Mouse (Mus musculus) heart, embryonic 10.5 days (tissue): Measurements from ENCODE around the gene Trmt1. TPM values are rescaled to one million over a fixed set of nuclear protein-coding genes. Genes with fewer than 3 reads are reported as not detected.
A peak's percentile ranks its signal among the peaks of the same experiment; 100 is the strongest.

ENCODE experiments used
- DNase-seq: peaks from one replicate; pipeline ENCODE4 v3.0.0-alpha.2; 2017; ENCODE audit warnings: low spot score
- H3K27ac ChIP-seq: fragments of 300-500 bp; sonication (generic); 2 replicates; pipeline ENCODE4 v1.5.1; 2016; ENCODE audit warnings: mild to moderate bottlenecking
- H3K27me3 ChIP-seq: fragments of 300-500 bp; sonication (generic); 2 replicates; pipeline ENCODE4 v1.6.1; 2016; ENCODE audit warnings: mild to moderate bottlenecking; ENCODE audit not compliant: poor library complexity, insufficient read depth, severe bottlenecking
- H3K36me3 ChIP-seq: fragments of 300-500 bp; sonication (generic); 2 replicates; pipeline ENCODE4 v1.6.1; 2016; ENCODE audit warnings: mild to moderate bottlenecking, moderate library complexity
- H3K4me1 ChIP-seq: fragments of 300-500 bp; sonication (generic); 2 replicates; pipeline ENCODE4 v1.6.1; 2016; ENCODE audit warnings: mild to moderate bottlenecking
- H3K4me3 ChIP-seq: fragments of 300-500 bp; sonication (generic); 2 replicates; pipeline ENCODE4 v1.5.1; 2016; ENCODE audit warnings: mild to moderate bottlenecking, moderate library complexity
- H3K9me3 ChIP-seq: fragments of 300-500 bp; sonication (generic); 2 replicates; pipeline ENCODE4 v1.6.1; 2016; ENCODE audit warnings: mild to moderate bottlenecking, moderate library complexity
- WGBS: fragments of 180-500 bp; shearing (Covaris S2); methylation state at CpG from one replicate; pipeline ENCODE4 v1.1.7; 2016; 5-methylcytosine and 5-hydroxymethylcytosine counted together
- polyA plus RNA-seq: library from polyadenylated mRNA; unstranded; fragments of >200 nt; fragmentation: Nextera tagmentation; extraction: Ambion mirVana; gene quantifications from 2 replicates; pipeline ENCODE4 v1.2.1, GENCODE M21; 2016

Trmt1 gene
- polyA plus RNA-seq, 1 experiment from 2014 or later, result 64.6 TPM

- H3K27me3 ChIP-seq, result no peaks in the 10 kb centered on the region
- H3K4me1 ChIP-seq, result peaks cover 56% of the 10 kb centered on the region
- no peak for DNase-seq
- peak overlapping the region; percentile 13; the same call in 1 of the 2 replicates for H3K27ac ChIP-seq
- H3K36me3 ChIP-seq, result no peaks in the 10 kb centered on the region
- H3K9me3 ChIP-seq, result no peaks in the 10 kb centered on the region
- H3K4me3 ChIP-seq, result peak overlapping the region; percentile 17; the same call in 1 of the 2 replicates
- 56% methylated on average over 9 of the region's 9 CpGs for WGBS
Measured at GRCm38 (mm10) chr8:84653092-84653631, 32.9 kb upstream of the Trmt1 start.

- no peaks in the 10 kb centered on the region for H3K36me3 ChIP-seq
- H3K4me3 ChIP-seq, result 0 out of 2 replicates have a peak overlapping the region, but pooled peaks have one; percentile 65
- H3K9me3 ChIP-seq, result no peaks in the 10 kb centered on the region
- no peaks in the 10 kb centered on the region for H3K27me3 ChIP-seq
- no peak for DNase-seq
- peak overlapping the region; percentile 95 for H3K27ac ChIP-seq
- 44% methylated on average over 4 of the region's 4 CpGs for WGBS
- H3K4me1 ChIP-seq, result peaks cover 63% of the 10 kb centered on the region
Measured at GRCm38 (mm10) chr8:84654597-84654996, 31.5 kb upstream of the Trmt1 start.

GRCm38 (mm10) chr8:84655336-84656190 lies 30.5 kb upstream of the Trmt1 start:
- Histone ChIP-seq H3K36me3 (no peaks in the 10 kb centered on the region), H3K4me3 (peak overlapping the region; percentile 65), H3K4me1 (peaks cover 65% of the 10 kb centered on the region), H3K9me3 (no peaks in the 10 kb centered on the region), H3K27me3 (no peaks in the 10 kb centered on the region), H3K27ac (peak overlapping the region; percentile 95)
- peak; percentile 92 for DNase-seq
- WGBS, result 1% methylated on average over 15 of the region's 15 CpGs

- WGBS, result under 1% methylated on average over 10 of the region's 10 CpGs
- no peaks in the 10 kb centered on the region for H3K36me3 ChIP-seq
- H3K4me1 ChIP-seq, result peaks cover 64% of the 10 kb centered on the region
- no peaks in the 10 kb centered on the region for H3K9me3 ChIP-seq
- peak overlapping the region; percentile 65 for H3K4me3 ChIP-seq
- no peak for DNase-seq
- H3K27ac ChIP-seq, result peak overlapping the region; percentile 95
- no peaks in the 10 kb centered on the region for H3K27me3 ChIP-seq
Measured at GRCm38 (mm10) chr8:84656191-84656525, 29.9 kb upstream of the Trmt1 start.

GRCm38 (mm10) chr8:84656641-84657126 lies 29.4 kb upstream of the Trmt1 start:
- Histone ChIP-seq H3K27me3 (no peaks in the 10 kb centered on the region), H3K4me3 (peak overlapping the region; percentile 65), H3K36me3 (no peaks in the 10 kb centered on the region), H3K9me3 (no peaks in the 10 kb centered on the region), H3K4me1 (peaks cover 61% of the 10 kb centered on the region), H3K27ac (peak overlapping the region; percentile 95)
- WGBS, result under 1% methylated on average over 23 of the region's 23 CpGs
- peak; percentile 94 for DNase-seq

- no peaks in the 10 kb centered on the region for H3K36me3 ChIP-seq
- H3K27ac ChIP-seq, result peak overlapping the region; percentile 95
- peak overlapping the region; percentile 65 for H3K4me3 ChIP-seq
- no peak for DNase-seq
- H3K9me3 ChIP-seq, result no peaks in the 10 kb centered on the region
- no peaks in the 10 kb centered on the region for H3K27me3 ChIP-seq
- H3K4me1 ChIP-seq, result peaks cover 61% of the 10 kb centered on the region
Measured at GRCm38 (mm10) chr8:84657203-84657602, 28.9 kb upstream of the Trmt1 start.

GRCm38 (mm10) chr8:84657680-84658079 lies 28.4 kb upstream of the Trmt1 start:
- 40% methylated on average over 4 of the region's 4 CpGs for WGBS
- no peak for DNase-seq
- Histone ChIP-seq H3K27me3 (no peaks in the 10 kb centered on the region), H3K4me3 (peak overlapping the region; percentile 65; the same call in 1 of the 2 replicates), H3K4me1 (peaks cover 61% of the 10 kb centered on the region), H3K9me3 (no peaks in the 10 kb centered on the region), H3K36me3 (no peaks in the 10 kb centered on the region), H3K27ac (peak overlapping the region; percentile 95)

- Histone ChIP-seq H3K27me3 (no peaks in the 10 kb centered on the region), H3K9me3 (no peaks in the 10 kb centered on the region), H3K27ac (peak overlapping the region; percentile 97), H3K4me1 (peaks cover 61% of the 10 kb centered on the region), H3K36me3 (no peaks in the 10 kb centered on the region), H3K4me3 (peak overlapping the region; percentile 92; the same call in 1 of the 2 replicates)
- DNase-seq, result no peak
- 38% methylated on average over 1 of the region's 1 CpGs for WGBS
Measured at GRCm38 (mm10) chr8:84658951-84659350, 27.2 kb upstream of the Trmt1 start.

GRCm38 (mm10) chr8:84659936-84660818 lies 25.9 kb upstream of the Trmt1 start:
- WGBS, result 1% methylated on average over 33 of the region's 33 CpGs
- H3K36me3 ChIP-seq, result no peaks in the 10 kb centered on the region
- H3K27me3 ChIP-seq, result no peaks in the 10 kb centered on the region
- DNase-seq, result peak; percentile 93
- H3K27ac ChIP-seq, result peak overlapping the region; percentile 97
- peaks cover 55% of the 10 kb centered on the region for H3K4me1 ChIP-seq
- H3K4me3 ChIP-seq, result peak overlapping the region; percentile 92
- H3K9me3 ChIP-seq, result no peaks in the 10 kb centered on the region

GRCm38 (mm10) chr8:84660819-84661457 lies 25.2 kb upstream of the Trmt1 start:
- no peak for DNase-seq
- Histone ChIP-seq H3K27me3 (no peaks in the 10 kb centered on the region), H3K27ac (peak overlapping the region; percentile 97), H3K36me3 (no peaks in the 10 kb centered on the region), H3K4me3 (peak overlapping the region; percentile 92), H3K9me3 (no peaks in the 10 kb centered on the region), H3K4me1 (peaks cover 55% of the 10 kb centered on the region)
- WGBS, result under 1% methylated on average over 20 of the region's 20 CpGs

GRCm38 (mm10) chr8:84661458-84661871 lies 24.6 kb upstream of the Trmt1 start:
- H3K9me3 ChIP-seq, result no peaks in the 10 kb centered on the region
- peak overlapping the region; percentile 92 for H3K4me3 ChIP-seq
- peak overlapping the region; percentile 97 for H3K27ac ChIP-seq
- under 1% methylated on average over 24 of the region's 24 CpGs for WGBS
- peaks cover 53% of the 10 kb centered on the region for H3K4me1 ChIP-seq
- DNase-seq, result peak; percentile 95
- no peaks in the 10 kb centered on the region for H3K27me3 ChIP-seq
- H3K36me3 ChIP-seq, result no peaks in the 10 kb centered on the region

- peak overlapping the region; percentile 97 for H3K27ac ChIP-seq
- H3K36me3 ChIP-seq, result no peaks in the 10 kb centered on the region
- peak; percentile 90 for DNase-seq
- H3K4me1 ChIP-seq, result peaks cover 47% of the 10 kb centered on the region
- under 1% methylated on average over 61 of the region's 61 CpGs for WGBS
- H3K4me3 ChIP-seq, result peak overlapping the region; percentile 92
- no peaks in the 10 kb centered on the region for H3K27me3 ChIP-seq
- H3K9me3 ChIP-seq, result no peaks in the 10 kb centered on the region
Measured at GRCm38 (mm10) chr8:84661961-84662571, 24.0 kb upstream of the Trmt1 start.
